Mouse (Mus musculus) kidney, postnatal 25 days (tissue): ENCODE results near the gene Rbp7.
"Not testable (repeated sequence)": the region's sequence is repeated elsewhere in the genome, so short reads cannot be mapped to it uniquely, and the experiment has no call there.

Experiments used
- DNase-seq, 2 experiments: peaks; one replicate each; pipeline ENCODE4 v3.0.0; 2021; ENCODE audit warnings: mixed read lengths in 2 of 2

Rbp7 gene

GRCm38 (mm10) chr4:149454879-149455278 is at the start of gene Rbp7:
Rbp7 (minus strand) TSS chr4:149454978.
- peak; percentile 18 to 37 for DNase-seq

- no peak for DNase-seq
Measured at GRCm38 (mm10) chr4:149504363-149504762, 49.6 kb upstream of the Rbp7 start.

- DNase-seq, result no peak
Measured at GRCm38 (mm10) chr4:149499790-149500189, 45.0 kb upstream of the Rbp7 start.

- DNase-seq, result no peak
Measured at GRCm38 (mm10) chr4:149498901-149499300, 44.1 kb upstream of the Rbp7 start.

- DNase-seq, result no peak
Measured at GRCm38 (mm10) chr4:149496612-149497011, 41.8 kb upstream of the Rbp7 start.

- DNase-seq, result no peak
Measured at GRCm38 (mm10) chr4:149491151-149491550, 36.4 kb upstream of the Rbp7 start.

GRCm38 (mm10) chr4:149489415-149490240 is 34.9 kb upstream of the Rbp7 start:
- DNase-seq, result no peak

GRCm38 (mm10) chr4:149487729-149488128 is 33.0 kb upstream of the Rbp7 start:
- no peak for DNase-seq

GRCm38 (mm10) chr4:149485825-149486206 is 31.0 kb upstream of the Rbp7 start:
- DNase-seq, result peak in 1 of 2 experiments; percentile 17

GRCm38 (mm10) chr4:149485053-149485824 is 30.5 kb upstream of the Rbp7 start, which contains the start of the genes Nmnat1 and Lzic:
Nmnat1 (minus strand) TSS chr4:149485202.
Lzic (plus strand) TSS chr4:149485229.
- peak; percentile 94 to 98 for DNase-seq

- DNase-seq, result peak; percentile 10 to 46
Measured at GRCm38 (mm10) chr4:149484566-149484965, 29.8 kb upstream of the Rbp7 start.

- no peak for DNase-seq
Measured at GRCm38 (mm10) chr4:149477078-149477477, 22.3 kb upstream of the Rbp7 start, which contains the start of gene Tmem274. Tmem274 (plus strand) TSS chr4:149477378.

- no peak for DNase-seq
Measured at GRCm38 (mm10) chr4:149475096-149475495, 20.3 kb upstream of the Rbp7 start.

GRCm38 (mm10) chr4:149469557-149469956 is 14.8 kb upstream of the Rbp7 start:
- DNase-seq, result no peak

GRCm38 (mm10) chr4:149463435-149463950 is 8.7 kb upstream of the Rbp7 start:
- DNase-seq, result peak in 1 of 2 experiments; percentile 34

- no peak for DNase-seq
Measured at GRCm38 (mm10) chr4:149462305-149462971, 7.7 kb upstream of the Rbp7 start.

- DNase-seq, result peak; percentile 25 to 66
Measured at GRCm38 (mm10) chr4:149461579-149462304, 7.0 kb upstream of the Rbp7 start.

- not testable (repeated sequence) for DNase-seq
Measured at GRCm38 (mm10) chr4:149460475-149460874, 5.7 kb upstream of the Rbp7 start.

GRCm38 (mm10) chr4:149459425-149459824 is 4.6 kb upstream of the Rbp7 start:
- no peak for DNase-seq

GRCm38 (mm10) chr4:149458526-149458925 is 3.7 kb upstream of the Rbp7 start:
- no peak for DNase-seq

- peak; percentile 85 to 89 for DNase-seq
Measured at GRCm38 (mm10) chr4:149457831-149458430, 3.2 kb upstream of the Rbp7 start.

- not testable (repeated sequence) for DNase-seq
Measured at GRCm38 (mm10) chr4:149457163-149457562, 2.4 kb upstream of the Rbp7 start.
